Mouse (Mus musculus): ENCODE measurements around the gene Pard3b.

Pard3b gene

GRCm38 (mm10) chr1:61638347-61639111 is at the start of gene Pard3b:
Pard3b (plus strand) TSS chr1:61638824.
- peak; percentile 79 for DNase-seq

- no peak for DNase-seq
Measured at GRCm38 (mm10) chr1:61616176-61616575, 22.4 kb upstream of the Pard3b start.

GRCm38 (mm10) chr1:61620651-61621050 is 18.0 kb upstream of the Pard3b start:
- DNase-seq: no peak

- no peak for DNase-seq
Measured at GRCm38 (mm10) chr1:61629857-61630256, 8.8 kb upstream of the Pard3b start.

- peak; percentile 67 for DNase-seq
Measured at GRCm38 (mm10) chr1:61639114-61640093, 780 bp downstream of the Pard3b start.

- no peak for DNase-seq
Measured at GRCm38 (mm10) chr1:61641880-61642279, 3.3 kb downstream of the Pard3b start.

GRCm38 (mm10) chr1:61645062-61645461 is 6.4 kb downstream of the Pard3b start:
- DNase-seq: no peak

GRCm38 (mm10) chr1:61649964-61650363 is 11.3 kb downstream of the Pard3b start:
- DNase-seq: no peak

GRCm38 (mm10) chr1:61651454-61652271 is 13.0 kb downstream of the Pard3b start:
- no peak for DNase-seq

GRCm38 (mm10) chr1:61657760-61658159 is 19.1 kb downstream of the Pard3b start:
- no peak for DNase-seq

- DNase-seq: peak; percentile 9
Measured at GRCm38 (mm10) chr1:61659931-61660330, 21.3 kb downstream of the Pard3b start.

GRCm38 (mm10) chr1:61685221-61685814 is 46.7 kb downstream of the Pard3b start:
- no peak for DNase-seq

- no peak for DNase-seq
Measured at GRCm38 (mm10) chr1:61685921-61686320, 47.3 kb downstream of the Pard3b start.

- DNase-seq: no peak
Measured at GRCm38 (mm10) chr1:61688301-61688700, 49.7 kb downstream of the Pard3b start.

GRCm38 (mm10) chr1:61698462-61699218 is 60.0 kb downstream of the Pard3b start:
- DNase-seq: no peak

GRCm38 (mm10) chr1:61709812-61710211 is 71.2 kb downstream of the Pard3b start:
- no peak for DNase-seq

GRCm38 (mm10) chr1:61711523-61711922 is 72.9 kb downstream of the Pard3b start:
- DNase-seq: no peak

- DNase-seq: no peak
Measured at GRCm38 (mm10) chr1:61729654-61730053, 91.0 kb downstream of the Pard3b start.

GRCm38 (mm10) chr1:61736550-61736949 is 97.9 kb downstream of the Pard3b start:
- no peak for DNase-seq

GRCm38 (mm10) chr1:61742831-61743230 is 104.2 kb downstream of the Pard3b start:
- DNase-seq: no peak

- DNase-seq: no peak
Measured at GRCm38 (mm10) chr1:61747481-61747880, 108.9 kb downstream of the Pard3b start.

GRCm38 (mm10) chr1:61751008-61751407 is 112.4 kb downstream of the Pard3b start:
- no peak for DNase-seq
